Mouse (Mus musculus): ENCODE data around the gene Krt76. TPM values are rescaled to one million over a fixed set of nuclear protein-coding genes. Genes with fewer than 3 reads are reported as not detected.

Gene Krt76
- polyA plus RNA-seq, 1 experiment = not detected

- Histone ChIP-seq H3K27ac (ENCODE audit: insufficient read depth, low read length) (no peak within 1 kb of the TSS), H3K4me3 (ENCODE audit: insufficient read depth, low read length) (no peak within 1 kb of the TSS), H3K4me1 (ENCODE audit: control insufficient read depth, insufficient read depth, low read length) (no peaks in the 10 kb centered on the region)
- TF ChIP-seq POLR2A (IDR thresholded peaks at IDR 0.05; ENCODE audit: low read depth, low read length) (no peak), CTCF (IDR thresholded peaks at IDR 0.05; ENCODE audit: borderline replicate concordance, insufficient read depth, low read length) (no peak)
Observed at GRCm38 (mm10) chr15:101924635-101925034, 31.9 kb upstream of the Krt76 start, which contains the start of gene Krt4. TSS of gene Krt4 (minus strand) at chr15:101924735.

- no peak for TF ChIP-seq CTCF (IDR thresholded peaks at IDR 0.05; ENCODE audit: borderline replicate concordance, insufficient read depth, low read length)
- no peak for TF ChIP-seq POLR2A (IDR thresholded peaks at IDR 0.05; ENCODE audit: low read depth, low read length)
- no peaks in the 10 kb centered on the region for H3K4me1 ChIP-seq (ENCODE audit: control insufficient read depth, insufficient read depth, low read length)
- no peak overlapping the region for H3K27ac ChIP-seq (ENCODE audit: insufficient read depth, low read length)
- H3K4me3 ChIP-seq (ENCODE audit: insufficient read depth, low read length) = no peak overlapping the region
Observed at GRCm38 (mm10) chr15:101922296-101922695, 29.6 kb upstream of the Krt76 start.

GRCm38 (mm10) chr15:101916072-101916471 is 23.4 kb upstream of the Krt76 start:
- no peak for TF ChIP-seq CTCF (IDR thresholded peaks at IDR 0.05; ENCODE audit: borderline replicate concordance, insufficient read depth, low read length)
- no peak for TF ChIP-seq POLR2A (IDR thresholded peaks at IDR 0.05; ENCODE audit: low read depth, low read length)
- Histone ChIP-seq H3K27ac (ENCODE audit: insufficient read depth, low read length) (no peak overlapping the region), H3K4me1 (ENCODE audit: control insufficient read depth, insufficient read depth, low read length) (no peaks in the 10 kb centered on the region), H3K4me3 (ENCODE audit: insufficient read depth, low read length) (no peak overlapping the region)

GRCm38 (mm10) chr15:101904849-101905248 is 12.1 kb upstream of the Krt76 start:
- H3K27ac ChIP-seq (ENCODE audit: insufficient read depth, low read length) = no peak overlapping the region
- H3K4me3 ChIP-seq (ENCODE audit: insufficient read depth, low read length) = no peak overlapping the region
- no peaks in the 10 kb centered on the region for H3K4me1 ChIP-seq (ENCODE audit: control insufficient read depth, insufficient read depth, low read length)
- TF ChIP-seq CTCF (IDR thresholded peaks at IDR 0.05; ENCODE audit: borderline replicate concordance, insufficient read depth, low read length) = no peak
- TF ChIP-seq POLR2A (IDR thresholded peaks at IDR 0.05; ENCODE audit: low read depth, low read length) = no peak

GRCm38 (mm10) chr15:101902171-101903149 is 9.7 kb upstream of the Krt76 start:
- Histone ChIP-seq H3K4me3 (ENCODE audit: insufficient read depth, low read length) (no peak overlapping the region), H3K4me1 (ENCODE audit: control insufficient read depth, insufficient read depth, low read length) (no peaks in the 10 kb centered on the region), H3K27ac (ENCODE audit: insufficient read depth, low read length) (no peak overlapping the region)
- TF ChIP-seq CTCF (IDR thresholded peaks at IDR 0.05; ENCODE audit: borderline replicate concordance, insufficient read depth, low read length) (no peak), POLR2A (IDR thresholded peaks at IDR 0.05; ENCODE audit: low read depth, low read length) (no peak)

GRCm38 (mm10) chr15:101895216-101895615 is 2.5 kb upstream of the Krt76 start:
- Histone ChIP-seq H3K27ac (ENCODE audit: insufficient read depth, low read length) (no peak overlapping the region), H3K4me1 (ENCODE audit: control insufficient read depth, insufficient read depth, low read length) (no peaks in the 10 kb centered on the region), H3K4me3 (ENCODE audit: insufficient read depth, low read length) (no peak overlapping the region)
- TF ChIP-seq CTCF (IDR thresholded peaks at IDR 0.05; ENCODE audit: borderline replicate concordance, insufficient read depth, low read length) (no peak), POLR2A (IDR thresholded peaks at IDR 0.05; ENCODE audit: low read depth, low read length) (no peak)

- H3K4me3 ChIP-seq (ENCODE audit: insufficient read depth, low read length) = no peak overlapping the region
- no peak overlapping the region for H3K27ac ChIP-seq (ENCODE audit: insufficient read depth, low read length)
- H3K4me1 ChIP-seq (ENCODE audit: control insufficient read depth, insufficient read depth, low read length) = no peaks in the 10 kb centered on the region
- TF ChIP-seq POLR2A (IDR thresholded peaks at IDR 0.05; ENCODE audit: low read depth, low read length) (no peak), CTCF (IDR thresholded peaks at IDR 0.05; ENCODE audit: borderline replicate concordance, insufficient read depth, low read length) (no peak)
Observed at GRCm38 (mm10) chr15:101879776-101880175, 12.9 kb downstream of the Krt76 start.

GRCm38 (mm10) chr15:101878041-101878440 is 14.7 kb downstream of the Krt76 start:
- no peak overlapping the region for H3K4me3 ChIP-seq (ENCODE audit: insufficient read depth, low read length)
- no peaks in the 10 kb centered on the region for H3K4me1 ChIP-seq (ENCODE audit: control insufficient read depth, insufficient read depth, low read length)
- TF ChIP-seq POLR2A (IDR thresholded peaks at IDR 0.05; ENCODE audit: low read depth, low read length) (no peak), CTCF (IDR thresholded peaks at IDR 0.05; ENCODE audit: borderline replicate concordance, insufficient read depth, low read length) (no peak)

GRCm38 (mm10) chr15:101874383-101874782 is 18.3 kb downstream of the Krt76 start:
- no peak overlapping the region for H3K27ac ChIP-seq (ENCODE audit: insufficient read depth, low read length)
- TF ChIP-seq CTCF (IDR thresholded peaks at IDR 0.05; ENCODE audit: borderline replicate concordance, insufficient read depth, low read length) (no peak), POLR2A (IDR thresholded peaks at IDR 0.05; ENCODE audit: low read depth, low read length) (no peak)
- no peak overlapping the region for H3K4me3 ChIP-seq (ENCODE audit: insufficient read depth, low read length)
- no peaks in the 10 kb centered on the region for H3K4me1 ChIP-seq (ENCODE audit: control insufficient read depth, insufficient read depth, low read length)

More at GRCm38 (mm10) chr15:101878041-101878440, 14.7 kb downstream of the Krt76 start:
- no peak overlapping the region for H3K27ac ChIP-seq (ENCODE audit: insufficient read depth, low read length)

GRCm38 (mm10) chr15:101873231-101873630 is 19.5 kb downstream of the Krt76 start:
- Histone ChIP-seq H3K4me3 (ENCODE audit: insufficient read depth, low read length) (no peak overlapping the region), H3K4me1 (ENCODE audit: control insufficient read depth, insufficient read depth, low read length) (no peaks in the 10 kb centered on the region)
- no peak for TF ChIP-seq POLR2A (IDR thresholded peaks at IDR 0.05; ENCODE audit: low read depth, low read length)
- no peak for TF ChIP-seq CTCF (IDR thresholded peaks at IDR 0.05; ENCODE audit: borderline replicate concordance, insufficient read depth, low read length)

More at GRCm38 (mm10) chr15:101873231-101873630, 19.5 kb downstream of the Krt76 start:
- no peak overlapping the region for H3K27ac ChIP-seq (ENCODE audit: insufficient read depth, low read length)
